Mouse (Mus musculus) fat pad, adult 2 months (tissue): ENCODE results near the gene Rundc3a.

ENCODE experiments used
- DNase-seq: peaks from one replicate; pipeline ENCODE4 v3.0.0-alpha.2; 2011; ENCODE audit warnings: low read depth, low spot score; ENCODE audit errors: extremely low read depth

Gene Rundc3a

GRCm38 (mm10) chr11:102392441-102393237, 564 bp upstream of the Rundc3a start:
- no peak for DNase-seq

DNA sequence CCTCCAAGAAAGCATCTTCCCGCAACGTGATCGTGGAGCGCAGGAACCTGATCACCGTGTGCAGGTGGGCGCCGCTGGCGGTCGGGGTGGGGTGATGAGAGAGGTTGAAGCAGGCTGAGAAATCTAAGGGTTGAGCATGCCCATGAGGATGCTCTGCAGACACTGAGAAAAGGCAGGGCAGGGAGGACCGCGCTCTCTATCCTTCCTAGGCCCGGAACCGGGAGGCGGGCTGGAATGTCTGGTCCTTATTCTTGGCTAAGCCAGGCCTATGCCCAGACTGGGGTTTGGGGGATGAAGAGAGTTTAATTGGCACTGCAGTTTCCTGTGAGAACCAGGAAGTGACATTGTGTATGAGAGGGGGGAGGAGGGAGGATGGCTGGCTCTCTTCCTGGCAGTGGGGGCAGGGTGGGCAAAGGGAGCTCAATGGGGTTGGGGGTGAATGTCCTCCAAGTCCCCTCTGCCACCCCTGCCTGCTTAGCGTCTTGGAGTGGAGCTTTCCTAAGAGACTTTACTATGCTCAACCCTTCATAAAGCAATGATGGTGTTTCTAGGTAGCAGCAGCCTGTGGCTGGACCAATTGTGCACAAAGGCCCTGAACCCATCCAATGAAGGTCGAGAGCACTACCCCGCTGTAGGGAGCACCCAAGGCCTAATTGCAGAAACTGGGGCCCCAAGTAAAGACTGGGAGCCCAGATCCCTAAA, 667 bp downstream of the Rundc3a start:
- no peak for DNase-seq

GRCm38 (mm10) chr11:102394421-102395124, 1.4 kb downstream of the Rundc3a start:
- no peak for DNase-seq

DNA sequence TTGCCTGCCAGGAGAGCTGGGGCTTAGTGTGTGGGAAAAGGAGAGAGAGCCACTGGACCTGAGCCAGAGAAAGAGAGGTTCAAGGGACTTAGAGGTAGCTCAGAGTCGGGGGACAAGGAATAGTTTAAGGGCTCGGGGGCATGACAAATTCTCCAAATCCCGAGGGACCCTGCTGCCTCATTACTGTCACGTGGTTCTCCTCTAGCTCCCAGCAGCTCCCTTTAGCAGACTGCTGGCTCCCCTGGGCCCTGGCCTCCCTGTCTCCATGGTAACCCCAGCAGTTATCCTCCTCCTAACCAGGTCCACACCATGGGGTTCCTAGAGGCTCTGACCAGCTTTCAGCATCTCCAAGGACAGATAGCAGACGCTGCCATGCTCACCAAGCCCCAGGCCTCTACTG, 2.0 kb downstream of the Rundc3a start:
- DNase-seq, result no peak

- no peak for DNase-seq
These were observed 3.1 kb downstream of the Rundc3a start for GRCm38 (mm10) chr11:102396263-102396662.

- no peak for DNase-seq
These were observed 3.5 kb downstream of the Rundc3a start for GRCm38 (mm10) chr11:102396671-102397141.

DNA sequence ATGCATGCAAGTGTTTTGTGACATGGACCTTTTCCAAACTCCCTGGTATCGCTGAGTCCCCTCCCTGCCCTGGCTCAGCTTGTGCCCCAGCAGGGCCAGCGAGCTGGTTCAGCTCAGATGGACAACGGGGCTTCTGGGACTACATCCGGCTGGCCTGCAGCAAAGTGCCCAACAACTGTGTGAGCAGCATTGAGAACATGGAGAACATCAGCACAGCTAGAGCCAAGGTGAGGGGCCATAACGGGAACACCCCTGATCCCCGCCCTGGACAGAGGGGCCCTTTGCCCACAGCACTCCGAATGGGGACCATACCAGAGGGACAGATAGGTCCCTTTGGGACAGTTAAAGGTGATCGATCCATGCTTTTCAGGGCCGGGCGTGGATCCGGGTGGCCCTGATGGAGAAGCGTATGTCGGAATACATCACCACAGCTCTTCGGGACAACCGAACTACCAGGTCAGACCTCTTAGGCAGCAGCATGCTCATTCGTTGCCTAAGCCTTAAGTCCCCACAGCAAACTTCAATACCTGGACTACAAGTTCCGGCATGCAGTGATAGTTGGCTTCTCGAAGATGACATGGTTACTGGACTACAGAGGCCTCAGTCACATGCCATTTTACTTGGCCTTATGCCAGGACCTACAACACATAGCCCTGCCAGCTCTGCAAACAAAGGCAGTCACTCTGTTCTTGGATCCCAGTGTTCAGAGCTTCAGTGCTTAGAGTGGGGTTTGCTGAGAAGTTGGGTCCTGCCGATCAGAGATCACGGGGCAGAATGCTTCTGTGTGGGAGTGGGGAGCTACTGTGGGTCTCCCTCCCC, 5.0 kb downstream of the Rundc3a start:
- DNase-seq, result peak; percentile 88

DNA sequence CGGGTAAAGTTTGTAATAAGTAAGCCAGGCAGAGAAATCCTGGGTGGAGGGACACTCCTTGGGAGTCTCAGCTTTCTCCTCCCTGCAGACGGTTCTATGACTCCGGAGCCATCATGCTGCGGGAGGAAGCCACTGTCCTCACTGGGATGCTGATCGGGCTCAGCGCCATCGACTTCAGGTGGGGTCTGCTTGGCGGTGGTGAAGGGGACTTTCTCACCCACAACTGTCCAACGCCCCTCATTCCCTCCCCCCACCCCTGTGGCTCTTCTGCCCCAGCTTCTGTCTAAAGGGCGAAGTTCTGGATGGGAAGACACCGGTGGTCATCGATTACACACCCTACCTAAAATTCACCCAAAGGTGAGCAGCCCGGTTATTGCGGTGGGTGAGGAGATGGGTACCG, 5.9 kb downstream of the Rundc3a start:
- DNase-seq, result no peak

DNA sequence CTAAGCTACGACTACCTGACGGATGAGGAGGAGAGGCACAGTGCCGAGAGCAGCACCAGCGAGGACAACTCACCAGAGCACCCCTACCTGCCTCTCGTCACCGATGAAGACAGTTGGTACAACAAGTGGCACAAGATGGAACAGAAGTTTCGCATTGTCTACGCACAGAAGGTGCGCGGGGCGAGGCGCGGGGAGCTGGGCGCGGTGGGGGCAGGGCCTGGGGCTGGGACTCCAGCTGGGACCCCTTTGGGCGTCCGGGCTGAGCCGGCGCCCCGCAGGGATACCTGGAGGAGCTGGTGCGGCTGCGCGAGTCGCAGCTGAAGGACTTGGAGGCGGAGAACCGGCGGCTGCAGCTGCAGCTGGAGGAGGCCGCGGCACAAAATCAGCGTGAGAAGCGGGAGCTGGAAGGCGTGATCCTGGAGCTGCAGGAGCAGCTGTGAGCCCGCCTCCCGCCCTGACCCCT, 6.4 kb downstream of the Rundc3a start:
- no peak for DNase-seq

- no peak for DNase-seq
These were observed 7.4 kb downstream of the Rundc3a start for GRCm38 (mm10) chr11:102400513-102401084.

GRCm38 (mm10) chr11:102401898-102402500, 8.8 kb downstream of the Rundc3a start:
- no peak for DNase-seq

GRCm38 (mm10) chr11:102403657-102404056, 10.5 kb downstream of the Rundc3a start:
- no peak for DNase-seq

DNA sequence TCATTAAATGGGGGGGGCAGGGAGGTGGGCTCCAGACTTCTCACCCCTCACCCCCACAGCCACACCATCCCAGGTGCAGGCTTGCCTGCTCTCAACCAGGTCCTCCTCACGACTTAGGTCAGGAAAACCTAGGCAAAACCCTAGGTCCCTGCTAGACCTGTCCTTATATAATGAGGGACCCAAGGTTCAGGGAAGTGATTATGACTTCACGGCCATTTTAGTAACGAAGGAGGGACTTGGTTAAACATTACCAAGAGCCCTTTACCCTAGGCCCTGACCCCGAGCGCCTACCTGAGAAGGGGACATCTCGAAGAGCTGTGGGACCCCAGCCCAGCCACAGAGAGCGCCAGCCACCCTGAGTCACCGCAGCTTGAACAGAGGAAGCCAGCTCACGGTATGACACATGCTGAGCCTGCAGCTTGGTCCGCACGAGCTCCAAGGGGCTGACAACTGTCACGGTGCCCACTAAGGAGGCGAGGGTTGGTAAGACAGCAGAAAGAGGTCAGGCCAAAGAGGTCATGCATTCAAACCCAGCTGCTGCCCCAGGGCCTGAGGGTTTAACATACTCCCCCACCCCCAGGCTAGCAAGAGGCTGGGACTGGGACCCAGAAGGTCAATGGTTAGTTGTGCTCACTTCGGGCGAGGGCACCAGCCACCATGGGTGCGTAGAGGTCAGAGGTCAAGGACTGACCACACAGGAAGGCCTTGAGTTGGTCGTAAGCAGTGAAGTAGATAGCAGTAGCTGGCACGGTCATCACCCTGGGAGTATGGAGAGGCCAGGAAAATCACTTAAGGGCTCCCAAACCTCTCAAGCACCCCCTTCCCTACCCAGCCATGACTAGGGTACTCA, 11.2 kb downstream of the Rundc3a start:
- DNase-seq, result no peak

DNA sequence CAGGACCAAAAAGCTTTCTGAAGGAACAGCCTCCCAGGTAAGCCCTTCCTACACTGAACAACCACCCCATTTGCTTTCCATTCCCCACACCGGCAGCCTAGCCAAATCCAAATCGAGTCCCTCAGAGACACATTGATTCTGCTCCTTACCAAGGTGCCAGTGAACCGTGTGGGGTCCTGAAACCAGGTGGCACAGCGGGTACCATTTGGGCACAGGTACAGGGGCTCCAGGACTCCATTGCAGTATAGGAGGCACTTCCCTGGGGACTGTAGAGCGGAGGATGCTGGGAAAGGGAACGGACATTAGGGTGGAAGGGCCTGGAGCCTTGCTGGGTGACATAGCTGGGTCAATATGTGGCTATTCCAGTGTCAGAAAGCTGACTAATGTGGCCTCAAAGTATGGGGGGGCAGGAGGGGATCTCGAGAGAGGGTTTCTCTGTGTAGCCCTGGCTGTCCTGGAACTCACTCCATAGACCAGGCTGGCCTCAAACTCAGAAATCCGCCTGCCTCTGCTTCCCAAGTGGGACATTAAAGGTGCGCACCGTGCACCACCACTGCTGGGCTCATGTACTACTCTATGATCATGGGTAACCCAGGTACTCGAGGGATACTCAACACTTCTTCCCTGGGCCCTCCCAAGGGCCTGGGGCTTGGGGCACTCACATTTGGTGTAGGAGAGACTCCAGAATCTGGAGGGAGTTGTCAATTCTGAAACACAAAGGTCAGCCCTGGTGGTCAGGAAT, 12.5 kb downstream of the Rundc3a start:
- no peak for DNase-seq

DNA sequence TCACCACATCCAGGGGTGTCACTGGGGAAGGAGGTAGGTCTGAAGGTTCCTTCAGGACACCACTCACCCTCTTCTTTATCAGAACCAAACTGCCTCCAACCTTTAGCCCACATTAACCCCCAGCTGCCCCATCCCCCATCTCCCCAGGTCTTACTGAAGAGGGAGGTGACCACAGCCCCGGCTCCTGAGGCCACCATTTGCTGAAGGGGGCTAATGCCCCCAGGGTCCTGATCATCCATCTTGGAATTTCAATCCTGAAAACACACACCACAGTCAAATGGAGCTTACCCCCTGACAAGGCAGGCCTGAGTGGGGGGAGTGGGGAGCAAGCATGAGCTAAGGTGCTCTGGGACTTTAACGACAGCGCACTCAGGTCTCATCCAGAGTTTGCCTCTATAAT, 13.2 kb downstream of the Rundc3a start:
- no peak for DNase-seq

DNA sequence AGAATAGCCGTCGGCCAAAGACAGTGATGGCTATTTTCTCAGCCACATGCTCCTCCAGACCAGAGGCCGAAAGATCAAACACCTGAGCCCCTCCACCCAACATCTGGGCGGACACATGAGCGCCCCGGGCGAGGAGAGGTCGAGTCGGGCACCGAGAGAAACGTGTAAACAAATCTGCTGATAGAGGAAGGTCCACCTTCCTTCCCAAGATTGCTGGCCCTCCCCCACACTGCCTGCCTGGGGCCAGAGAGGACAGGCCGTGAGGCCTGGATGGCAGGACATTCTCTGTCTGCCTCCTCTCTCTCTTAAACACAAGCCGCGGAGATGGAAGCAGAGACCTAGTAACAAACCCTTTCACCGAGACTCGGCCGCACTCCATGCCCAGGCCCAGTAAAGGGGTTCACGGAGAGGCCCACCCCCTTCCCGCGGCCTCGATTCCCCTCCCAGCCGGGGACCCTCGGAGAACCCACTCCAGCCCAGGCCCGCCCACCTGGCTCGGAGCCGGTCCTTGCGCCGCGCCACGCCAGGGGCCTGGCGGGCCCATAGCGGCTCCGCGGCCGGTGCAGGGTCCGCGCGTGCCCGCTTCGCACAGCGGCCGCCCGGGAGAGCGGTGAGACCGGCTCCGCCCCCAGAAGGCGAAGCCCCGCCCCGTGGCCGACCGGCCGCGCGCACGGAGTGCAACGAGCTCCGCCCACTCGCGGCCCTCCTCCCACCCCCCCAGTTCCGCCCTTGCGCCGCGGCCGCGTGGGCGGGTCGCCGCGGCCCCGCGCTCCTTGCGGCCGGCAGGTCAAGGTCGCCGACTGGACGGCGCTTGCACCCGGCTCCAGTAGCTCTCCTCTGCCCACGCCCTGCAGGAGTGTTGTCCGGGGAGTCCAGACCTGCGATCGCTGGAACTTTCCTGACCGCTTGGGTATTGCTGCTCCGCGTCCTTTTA, 14.0 kb downstream of the Rundc3a start:
- no peak for DNase-seq

DNA sequence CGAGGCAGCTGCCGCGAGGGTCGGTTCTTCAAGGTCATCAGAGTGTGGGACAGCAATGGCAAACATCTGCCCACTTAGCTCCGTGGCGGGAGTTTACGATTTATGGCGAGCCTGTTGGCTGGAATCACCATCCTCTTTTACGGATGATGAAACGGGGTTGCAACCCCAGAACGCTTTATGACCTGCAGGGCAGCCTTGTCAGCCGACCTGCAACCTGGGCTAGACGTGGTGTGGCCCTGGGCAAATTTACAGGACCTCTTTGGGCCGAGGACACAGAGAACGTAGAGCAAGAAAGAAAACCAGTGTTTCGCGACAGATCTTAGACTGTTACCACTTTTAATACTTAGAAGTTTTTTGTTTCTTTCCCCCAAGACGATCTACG, 14.6 kb downstream of the Rundc3a start, which contains the start of gene Slc25a39:
TSS of gene Slc25a39 (minus strand) at position 113 of the 382 bp plus-strand sequence.
- DNase-seq, result no peak
